Mouse (Mus musculus) heart, embryonic 10.5 days (tissue): ENCODE measurements around the gene Atp1b1. TPM values are rescaled to one million over a fixed set of nuclear protein-coding genes. Genes with fewer than 3 reads are reported as not detected.

Source experiments
- DNase-seq: peaks from one replicate; pipeline ENCODE4 v3.0.0-alpha.2; 2017; ENCODE audit warnings: low spot score
- H3K27ac ChIP-seq: fragments of 300-500 bp; sonication (generic); 2 replicates; pipeline ENCODE4 v1.5.1; 2016; ENCODE audit warnings: mild to moderate bottlenecking
- H3K27me3 ChIP-seq: fragments of 300-500 bp; sonication (generic); 2 replicates; pipeline ENCODE4 v1.6.1; 2016; ENCODE audit warnings: mild to moderate bottlenecking; ENCODE audit not compliant: poor library complexity, insufficient read depth, severe bottlenecking
- H3K36me3 ChIP-seq: fragments of 300-500 bp; sonication (generic); 2 replicates; pipeline ENCODE4 v1.6.1; 2016; ENCODE audit warnings: mild to moderate bottlenecking, moderate library complexity
- H3K4me1 ChIP-seq: fragments of 300-500 bp; sonication (generic); 2 replicates; pipeline ENCODE4 v1.6.1; 2016; ENCODE audit warnings: mild to moderate bottlenecking
- H3K4me3 ChIP-seq: fragments of 300-500 bp; sonication (generic); 2 replicates; pipeline ENCODE4 v1.5.1; 2016; ENCODE audit warnings: mild to moderate bottlenecking, moderate library complexity
- H3K9me3 ChIP-seq: fragments of 300-500 bp; sonication (generic); 2 replicates; pipeline ENCODE4 v1.6.1; 2016; ENCODE audit warnings: mild to moderate bottlenecking, moderate library complexity
- WGBS: fragments of 180-500 bp; shearing (Covaris S2); methylation state at CpG from one replicate; pipeline ENCODE4 v1.1.7; 2016; 5-methylcytosine and 5-hydroxymethylcytosine counted together
- polyA plus RNA-seq: library from polyadenylated mRNA; unstranded; fragments of >200 nt; fragmentation: Nextera tagmentation; extraction: Ambion mirVana; gene quantifications from 2 replicates; pipeline ENCODE4 v1.2.1, GENCODE M21; 2016

Gene Atp1b1
- polyA plus RNA-seq, 1 experiment from 2014 or later = 181 TPM

DNA sequence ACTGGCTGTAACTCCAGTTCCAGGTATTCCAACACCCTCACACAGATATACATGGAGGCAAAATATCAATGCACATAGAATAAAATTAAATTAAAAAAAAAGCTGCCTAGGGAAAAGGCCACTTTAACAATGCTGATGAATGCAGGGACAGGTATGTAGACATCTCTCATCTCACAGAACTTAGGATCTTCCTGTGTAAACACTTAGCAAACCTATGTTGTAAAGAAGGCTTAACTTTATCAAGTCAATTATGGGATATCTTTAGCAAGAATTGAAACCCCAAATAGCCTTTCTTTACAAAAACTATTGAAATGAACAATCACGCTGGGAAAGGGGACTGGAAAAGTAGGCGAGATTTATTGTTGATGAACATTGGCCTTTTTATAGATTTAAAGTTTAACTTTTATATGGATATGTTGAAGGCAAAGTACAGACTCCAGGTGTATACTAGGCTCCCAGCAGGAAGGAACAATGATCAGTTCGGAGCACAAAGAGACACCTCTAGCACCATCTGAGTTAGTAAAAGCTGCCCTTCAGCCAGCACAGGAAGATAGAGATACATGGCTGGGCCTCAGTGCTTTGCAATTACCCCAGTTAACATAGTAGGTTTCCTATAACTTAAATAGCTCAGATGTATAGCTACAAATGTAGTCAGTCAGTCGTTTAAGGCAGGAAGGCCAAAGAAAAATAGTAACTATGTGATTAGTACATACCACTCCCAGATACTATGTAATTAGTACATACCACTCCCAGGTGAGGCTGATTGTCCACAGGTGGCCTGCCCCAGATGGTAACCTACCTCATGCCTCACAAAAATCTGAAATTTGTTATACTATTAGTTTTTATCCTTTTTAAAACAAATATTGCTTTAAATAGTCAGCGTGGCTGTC lies 22.8 kb upstream of the Atp1b1 start:
- no peak for DNase-seq

DNA sequence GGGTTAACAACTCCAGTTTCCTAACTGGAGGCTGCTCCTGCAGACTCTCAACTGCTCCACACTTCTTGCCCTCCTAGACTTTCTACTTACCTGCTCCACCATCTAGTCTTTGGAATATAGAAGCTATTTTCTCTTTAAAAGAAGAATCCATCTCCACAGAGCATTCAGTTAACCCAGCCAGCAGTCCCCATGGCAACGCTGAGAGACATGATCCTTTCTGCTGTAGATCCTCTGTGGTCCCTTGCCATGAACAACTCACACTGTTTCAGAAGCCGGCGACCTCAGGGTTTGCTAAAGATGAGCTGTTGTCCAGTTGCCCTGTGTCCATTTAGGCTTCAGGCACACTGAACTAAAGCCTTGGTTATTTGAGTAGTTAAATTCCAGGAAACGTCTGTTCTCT lies 17.7 kb upstream of the Atp1b1 start:
- H3K27me3 ChIP-seq = no peaks in the 10 kb centered on the region
- no peak for DNase-seq
- H3K36me3 ChIP-seq = no peaks in the 10 kb centered on the region
- H3K9me3 ChIP-seq = no peaks in the 10 kb centered on the region
- 89% methylated on average over 4 of the region's 4 CpGs for WGBS
- no peak overlapping the region for H3K4me3 ChIP-seq
- peak overlapping the region; percentile 83 for H3K27ac ChIP-seq
- H3K4me1 ChIP-seq = peaks cover 30% of the 10 kb centered on the region

More for the DNA sequence above, 22.8 kb upstream of the Atp1b1 start:
- no peaks in the 10 kb centered on the region for H3K27me3 ChIP-seq
- WGBS = 84% methylated on average over 5 of the region's 5 CpGs
- no peak overlapping the region for H3K4me3 ChIP-seq
- H3K27ac ChIP-seq = no peak overlapping the region
- H3K36me3 ChIP-seq = no peaks in the 10 kb centered on the region
- peaks cover 5% of the 10 kb centered on the region for H3K4me1 ChIP-seq
- H3K9me3 ChIP-seq = no peaks in the 10 kb centered on the region

DNA sequence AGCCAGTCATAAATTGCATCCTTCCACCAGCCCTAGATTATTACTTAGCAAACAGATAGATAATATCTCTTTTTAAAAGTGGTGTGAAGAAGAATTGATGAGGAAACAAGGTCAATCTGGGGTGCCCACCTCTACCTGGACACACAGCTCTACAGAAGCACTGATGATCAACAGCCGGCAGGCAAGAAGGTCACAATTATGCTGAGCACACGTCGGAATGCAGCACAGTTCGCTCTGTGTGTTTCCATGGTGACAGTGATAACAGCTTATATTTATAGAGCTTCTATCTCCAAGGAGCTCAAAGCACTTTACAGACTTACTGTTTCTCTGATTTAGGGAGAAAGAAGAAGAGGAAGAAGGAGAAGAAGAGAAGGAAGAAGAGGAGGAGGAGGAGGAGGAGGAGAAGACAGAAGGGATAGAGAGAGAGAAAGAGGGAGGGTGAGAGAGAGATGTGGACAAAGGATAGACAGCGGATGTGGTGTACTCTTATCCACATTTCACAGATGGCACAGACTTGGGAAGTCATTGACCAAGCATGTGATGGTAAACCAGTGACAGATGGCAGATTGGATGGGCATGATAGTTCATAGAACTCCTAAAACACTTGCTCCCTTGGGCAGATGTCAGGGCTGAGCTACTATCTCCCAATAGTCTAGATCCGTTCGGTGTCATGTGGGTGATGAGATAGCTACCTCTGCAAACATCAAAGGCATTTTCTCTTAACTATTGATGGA lies 16.8 kb upstream of the Atp1b1 start:
- DNase-seq = no peak
- H3K27ac ChIP-seq = peak overlapping the region; percentile 83
- no peaks in the 10 kb centered on the region for H3K36me3 ChIP-seq
- 32% methylated on average over 7 of the region's 7 CpGs for WGBS
- H3K27me3 ChIP-seq = no peaks in the 10 kb centered on the region
- H3K4me1 ChIP-seq = peaks cover 32% of the 10 kb centered on the region
- H3K4me3 ChIP-seq = peak overlapping the region; percentile 22
- H3K9me3 ChIP-seq = no peaks in the 10 kb centered on the region

DNA sequence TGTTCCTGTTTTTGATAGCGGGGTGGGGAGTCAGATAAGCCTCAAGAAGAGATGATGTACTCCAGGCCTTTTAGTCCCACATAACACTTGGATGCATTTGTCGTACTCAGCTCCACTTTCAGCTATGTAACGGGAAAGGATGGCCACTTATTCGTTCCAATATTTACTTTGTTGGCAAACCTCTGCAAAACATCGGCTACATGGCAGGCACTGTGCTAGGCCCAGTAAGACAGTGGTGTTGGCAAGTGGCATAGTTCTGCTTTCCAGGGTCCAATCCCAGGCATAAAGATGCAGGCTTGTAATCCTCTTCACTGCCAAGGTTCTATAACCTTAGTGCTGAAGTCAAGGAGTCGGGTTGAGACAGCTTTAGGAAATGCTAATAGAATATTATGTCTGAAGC lies 16.2 kb upstream of the Atp1b1 start:
- WGBS = 51% methylated on average over 6 of the region's 6 CpGs

DNA sequence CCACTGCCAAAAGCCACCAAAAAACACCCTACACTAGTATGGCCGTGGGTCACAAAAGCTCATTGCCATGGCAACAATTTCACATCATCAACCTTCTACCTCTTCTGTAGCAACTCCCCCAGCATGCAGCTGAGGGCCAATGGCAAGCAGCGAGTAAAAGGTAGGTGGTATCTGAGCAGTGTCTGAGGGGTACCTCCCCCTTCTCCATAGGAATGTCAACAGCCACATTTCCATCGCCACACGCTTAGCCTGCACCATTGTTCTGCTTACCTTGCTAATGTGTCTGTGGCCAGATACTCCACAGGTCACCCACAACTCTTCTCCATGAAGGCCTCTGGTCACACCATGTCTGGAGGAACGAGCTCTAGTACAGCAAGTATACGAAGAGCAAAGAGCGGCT lies 15.2 kb upstream of the Atp1b1 start:
- no peaks in the 10 kb centered on the region for H3K9me3 ChIP-seq
- H3K27ac ChIP-seq = 0 out of 2 replicates have a peak overlapping the region, but pooled peaks have one; percentile 83
- WGBS = 91% methylated on average over 7 of the region's 7 CpGs
- no peaks in the 10 kb centered on the region for H3K27me3 ChIP-seq
- H3K4me1 ChIP-seq = peaks cover 37% of the 10 kb centered on the region
- H3K4me3 ChIP-seq = no peak overlapping the region
- no peak for DNase-seq
- H3K36me3 ChIP-seq = no peaks in the 10 kb centered on the region

More for the DNA sequence above, 16.2 kb upstream of the Atp1b1 start:
- H3K9me3 ChIP-seq = no peaks in the 10 kb centered on the region
- DNase-seq = no peak
- no peaks in the 10 kb centered on the region for H3K27me3 ChIP-seq
- H3K4me1 ChIP-seq = peaks cover 32% of the 10 kb centered on the region
- H3K27ac ChIP-seq = peak overlapping the region; percentile 83
- no peak overlapping the region for H3K4me3 ChIP-seq
- H3K36me3 ChIP-seq = no peaks in the 10 kb centered on the region

DNA sequence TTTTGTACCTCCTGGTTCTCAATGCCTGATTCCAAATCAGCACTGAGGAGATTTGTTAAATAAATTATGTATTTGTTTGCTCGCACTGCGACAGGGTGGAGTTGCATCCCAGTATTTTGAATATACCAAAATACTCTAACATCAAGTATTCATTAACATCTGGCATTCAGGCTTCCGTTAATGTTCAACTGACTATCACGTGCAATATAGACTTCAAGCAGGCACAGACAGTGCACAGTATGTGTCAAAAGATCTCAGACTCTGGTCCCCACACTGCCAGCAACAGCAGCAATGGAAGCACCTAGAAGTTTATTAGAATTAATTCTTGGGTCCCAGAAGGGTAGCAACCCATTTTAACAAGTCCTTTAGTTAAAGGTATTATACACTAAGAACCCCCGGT lies 13.5 kb upstream of the Atp1b1 start:
- H3K27ac ChIP-seq = no peak overlapping the region
- 94% methylated on average over 5 of the region's 5 CpGs for WGBS
- H3K4me3 ChIP-seq = no peak overlapping the region
- H3K27me3 ChIP-seq = no peaks in the 10 kb centered on the region
- H3K9me3 ChIP-seq = no peaks in the 10 kb centered on the region
- H3K4me1 ChIP-seq = peaks cover 37% of the 10 kb centered on the region
- no peaks in the 10 kb centered on the region for H3K36me3 ChIP-seq
- DNase-seq = no peak

DNA sequence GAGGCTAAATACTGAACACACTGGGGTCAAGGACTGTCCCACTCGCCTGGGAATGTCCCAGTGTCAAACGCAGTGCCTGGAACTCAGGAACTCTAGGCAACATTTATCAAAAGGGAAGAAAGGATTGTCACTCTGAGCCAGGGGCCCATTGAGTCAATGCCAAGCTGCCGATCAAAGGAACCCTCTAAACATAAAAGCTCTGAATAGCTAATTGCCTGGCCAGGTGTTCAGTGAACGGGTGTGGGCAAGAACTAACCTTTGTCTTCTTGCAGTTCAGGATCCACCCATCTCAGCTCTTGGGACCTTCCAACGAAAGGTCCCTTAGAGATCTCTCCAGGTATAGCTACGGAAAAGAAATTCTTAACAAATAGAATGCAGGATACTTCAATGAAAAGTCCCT lies 12.8 kb upstream of the Atp1b1 start:
- no peaks in the 10 kb centered on the region for H3K36me3 ChIP-seq
- WGBS = 78% methylated on average over 6 of the region's 6 CpGs
- no peak for DNase-seq
- no peaks in the 10 kb centered on the region for H3K27me3 ChIP-seq
- H3K27ac ChIP-seq = no peak overlapping the region
- H3K4me1 ChIP-seq = peaks cover 36% of the 10 kb centered on the region
- no peaks in the 10 kb centered on the region for H3K9me3 ChIP-seq
- H3K4me3 ChIP-seq = no peak overlapping the region

DNA sequence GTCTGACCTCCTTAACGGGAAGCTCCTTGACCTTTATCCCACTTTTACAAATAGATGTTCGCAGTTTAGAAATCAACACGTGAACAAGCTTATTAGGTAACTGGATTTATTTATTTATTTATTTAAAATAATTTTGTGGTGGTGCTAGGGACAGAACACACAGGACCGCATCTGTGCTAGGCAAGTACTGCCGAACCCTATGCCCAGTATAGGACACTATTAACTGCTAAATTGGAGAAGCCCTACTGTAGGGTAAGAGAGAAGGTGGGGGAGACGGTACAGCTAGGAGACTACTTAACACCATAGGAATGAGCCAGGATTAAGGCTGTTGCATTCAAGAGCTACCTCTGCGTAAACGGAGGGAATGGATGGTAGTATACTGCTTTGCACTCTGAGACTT lies 10.2 kb upstream of the Atp1b1 start:
- H3K36me3 ChIP-seq = no peaks in the 10 kb centered on the region
- 87% methylated on average over 8 of the region's 8 CpGs for WGBS

DNA sequence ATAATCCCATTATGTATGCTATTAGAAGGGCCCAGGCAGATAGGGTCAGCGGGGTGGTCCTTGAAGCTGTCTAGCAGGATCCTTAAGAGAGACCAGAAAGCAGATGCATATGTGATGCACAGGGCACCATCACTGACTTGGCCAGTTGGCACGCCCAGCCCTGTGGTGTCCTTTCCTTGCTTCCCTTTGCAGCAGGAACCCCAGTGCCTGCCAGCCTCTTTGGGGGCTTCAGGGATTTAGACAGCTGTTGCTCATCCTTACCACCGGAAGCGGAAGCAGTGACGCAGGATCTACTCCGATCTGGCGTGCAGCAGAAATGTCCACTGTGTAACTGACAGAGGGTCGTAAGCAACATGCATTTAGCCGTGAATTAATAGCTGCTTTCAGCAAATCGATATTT lies 9.3 kb upstream of the Atp1b1 start:
- H3K9me3 ChIP-seq = no peaks in the 10 kb centered on the region
- no peak overlapping the region for H3K27ac ChIP-seq
- H3K4me1 ChIP-seq = peaks cover 9% of the 10 kb centered on the region; the same call in 1 of the 2 replicates
- no peak overlapping the region for H3K4me3 ChIP-seq
- DNase-seq = peak; percentile 68
- no peaks in the 10 kb centered on the region for H3K27me3 ChIP-seq
- H3K36me3 ChIP-seq = no peaks in the 10 kb centered on the region
- 92% methylated on average over 10 of the region's 10 CpGs for WGBS

More for the DNA sequence above, 10.2 kb upstream of the Atp1b1 start:
- Histone ChIP-seq H3K4me3 (no peak overlapping the region), H3K9me3 (no peaks in the 10 kb centered on the region), H3K4me1 (peaks cover 10% of the 10 kb centered on the region; the same call in 1 of the 2 replicates), H3K27me3 (no peaks in the 10 kb centered on the region), H3K27ac (no peak overlapping the region)
- DNase-seq = no peak

DNA sequence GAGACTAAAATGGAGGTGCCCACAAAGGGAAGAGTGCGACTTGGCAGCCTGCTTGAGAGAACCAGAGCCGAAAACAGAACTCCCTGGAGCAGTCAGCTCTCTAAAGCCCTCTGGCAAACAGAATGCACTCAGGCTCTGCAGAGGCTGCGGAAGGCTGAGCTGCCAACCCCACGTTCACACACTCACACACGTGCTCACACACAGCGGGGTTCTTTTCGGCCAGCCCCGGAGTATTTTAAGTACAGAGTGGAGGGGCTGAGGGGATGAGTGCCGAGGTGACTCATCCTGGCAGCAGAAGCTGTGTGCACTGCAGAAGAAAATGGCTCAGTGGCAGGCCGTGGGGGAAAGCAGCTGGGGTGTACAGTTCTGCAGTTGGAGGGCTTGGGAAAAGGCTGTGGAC lies 3.6 kb upstream of the Atp1b1 start:
- DNase-seq = no peak
- H3K4me3 ChIP-seq = peak overlapping the region; percentile 36
- H3K4me1 ChIP-seq = peaks cover 37% of the 10 kb centered on the region
- no peaks in the 10 kb centered on the region for H3K9me3 ChIP-seq
- WGBS = 22% methylated on average over 10 of the region's 10 CpGs
- peak overlapping the region; percentile 80 for H3K27ac ChIP-seq
- H3K36me3 ChIP-seq = no peaks in the 10 kb centered on the region
- H3K27me3 ChIP-seq = peaks cover 29% of the 10 kb centered on the region

DNA sequence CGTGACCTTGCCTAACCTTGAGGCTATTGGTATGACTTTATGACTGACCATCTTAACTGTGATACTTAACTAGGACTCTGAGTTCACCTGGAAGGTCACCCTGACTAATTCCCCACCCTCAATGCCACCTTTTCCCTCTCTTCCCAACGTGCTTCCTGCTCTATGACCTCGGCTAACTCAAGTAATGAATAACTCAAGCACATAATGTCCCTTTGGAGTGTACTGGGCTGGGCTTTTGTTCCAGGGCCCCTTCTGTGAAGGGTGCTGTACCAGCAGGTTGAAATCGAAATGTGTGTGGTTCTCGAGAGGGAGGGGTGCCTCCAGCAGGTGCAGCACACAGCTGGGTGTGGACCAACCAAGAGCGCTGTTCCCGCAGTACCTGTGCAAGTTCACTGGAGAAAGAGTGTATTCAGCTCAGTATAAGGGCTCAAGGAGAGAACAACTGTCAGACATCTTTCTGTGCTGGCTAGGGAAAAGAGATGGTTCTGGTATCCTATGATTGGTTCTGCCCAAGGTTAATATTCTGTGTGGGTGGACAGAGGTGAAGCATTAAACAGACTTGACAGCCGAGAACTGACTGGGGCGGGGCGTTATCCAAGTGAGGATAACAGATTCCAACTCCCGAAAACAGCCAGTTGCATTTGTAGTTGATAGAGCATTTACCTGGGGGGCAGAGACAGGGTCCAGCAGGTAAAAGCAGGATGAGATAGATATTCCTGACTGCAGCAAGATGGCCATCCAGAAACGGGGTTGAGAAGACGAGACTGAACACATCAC lies 3.0 kb upstream of the Atp1b1 start:
- H3K4me3 ChIP-seq = peak overlapping the region; percentile 36

DNA sequence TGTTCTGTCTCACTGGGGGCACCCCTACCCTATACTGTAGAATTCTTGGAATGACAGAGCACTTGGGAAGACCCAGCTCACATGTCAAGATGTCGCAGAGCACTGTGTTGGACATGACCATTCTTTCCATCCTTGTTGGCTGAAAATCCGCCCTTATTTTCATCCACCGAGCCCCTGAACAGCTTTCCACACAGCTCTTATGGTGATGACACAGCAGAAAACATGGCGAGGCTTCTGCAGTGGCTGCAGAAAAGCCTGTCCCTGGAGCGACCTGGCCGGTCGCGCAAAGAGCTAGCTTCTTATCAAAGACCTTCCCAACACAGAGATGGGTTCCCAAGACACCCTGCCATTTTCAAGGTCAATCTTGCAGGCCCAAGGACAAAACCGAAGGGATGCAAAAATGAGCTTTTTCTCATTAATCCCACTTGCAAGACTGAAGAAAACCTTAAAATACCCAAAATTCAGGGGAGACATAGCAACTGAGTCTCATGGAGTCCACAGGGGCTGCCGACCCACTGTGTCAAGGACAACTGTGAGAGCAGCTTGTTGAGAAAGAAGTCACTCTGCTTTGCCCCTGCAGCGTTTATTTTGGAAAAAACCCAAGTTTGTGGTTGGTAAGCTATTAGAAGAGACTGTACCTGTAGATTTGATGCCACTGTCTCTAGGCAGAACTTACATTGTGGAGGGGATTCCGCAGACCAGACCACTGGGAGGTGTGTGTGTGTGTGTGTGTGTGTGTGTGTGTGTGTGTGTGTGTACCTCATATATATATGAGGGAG lies 1.2 kb upstream of the Atp1b1 start:
- no peak for DNase-seq
- peaks cover 40% of the 10 kb centered on the region for H3K27me3 ChIP-seq
- 46% methylated on average over 12 of the region's 12 CpGs for WGBS
- peaks cover 44% of the 10 kb centered on the region for H3K4me1 ChIP-seq
- no peaks in the 10 kb centered on the region; the same call in 1 of the 2 replicates for H3K36me3 ChIP-seq
- peak overlapping the region; percentile 94 for H3K27ac ChIP-seq
- peak overlapping the region; percentile 83 for H3K4me3 ChIP-seq
- no peaks in the 10 kb centered on the region for H3K9me3 ChIP-seq

More for the DNA sequence above, 3.0 kb upstream of the Atp1b1 start:
- peak overlapping the region; percentile 80 for H3K27ac ChIP-seq
- 71% methylated on average over 13 of the region's 13 CpGs for WGBS
- H3K9me3 ChIP-seq = no peaks in the 10 kb centered on the region
- peaks cover 37% of the 10 kb centered on the region for H3K4me1 ChIP-seq
- no peak for DNase-seq
- peaks cover 35% of the 10 kb centered on the region for H3K27me3 ChIP-seq
- no peaks in the 10 kb centered on the region for H3K36me3 ChIP-seq
